Mouse (Mus musculus) embryo, embryonic 10.5 days (tissue): ENCODE data around the gene Ascc3.

ENCODE experiments used
- DNase-seq: peaks from one replicate; pipeline ENCODE4 v3.0.0-alpha.2; 2015; ENCODE audit warnings: low spot score

Gene Ascc3

DNA sequence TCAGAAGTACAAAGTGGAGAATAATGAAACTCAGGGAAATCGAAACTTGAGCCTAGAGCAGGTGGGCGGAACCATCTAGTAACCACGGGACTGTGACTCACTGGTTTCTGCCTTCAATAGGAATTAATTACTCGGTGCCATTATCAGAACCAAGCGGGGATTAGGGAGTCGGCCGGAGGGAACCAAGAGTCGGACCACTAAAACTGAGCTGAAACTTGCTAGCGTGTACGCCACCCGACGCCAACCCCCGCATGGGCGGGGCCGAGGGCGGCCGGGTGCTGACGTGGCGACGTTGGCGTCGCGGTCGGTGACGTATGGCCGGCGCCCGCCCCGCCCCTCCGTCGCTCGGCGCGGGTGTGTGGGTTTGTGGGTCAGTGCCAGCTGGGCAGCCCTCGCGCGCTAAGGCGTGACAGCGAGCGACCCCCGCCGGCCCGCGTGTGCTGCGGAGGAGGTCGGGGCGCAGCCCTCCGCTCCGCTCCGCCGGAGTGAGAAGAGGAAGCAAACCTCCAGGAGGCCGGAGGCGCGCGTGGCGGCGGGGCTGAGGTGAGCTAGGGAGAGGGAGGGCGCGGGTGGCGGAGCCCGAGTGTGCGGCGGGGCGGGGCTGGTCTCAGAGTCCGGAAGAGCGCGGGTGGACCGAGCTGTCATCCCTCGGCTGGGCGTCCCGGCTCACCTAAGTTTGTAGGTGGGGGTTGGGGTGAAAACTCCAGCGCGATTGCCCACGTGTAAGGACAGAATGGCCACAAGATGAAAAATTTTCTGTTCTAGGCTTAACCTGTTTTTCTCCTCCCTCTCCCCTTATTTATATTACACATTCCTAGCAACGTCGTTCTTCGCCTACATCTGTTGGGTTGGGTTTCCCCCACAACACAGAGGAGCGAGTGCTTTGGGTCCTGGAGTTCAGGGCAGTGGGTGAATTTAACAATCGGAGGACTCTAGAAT, at the start of gene Ascc3:
Gene Ascc3 (plus strand): TSS at position 315 of the 939 bp plus-strand sequence.
- peak; percentile 91 for DNase-seq

DNA sequence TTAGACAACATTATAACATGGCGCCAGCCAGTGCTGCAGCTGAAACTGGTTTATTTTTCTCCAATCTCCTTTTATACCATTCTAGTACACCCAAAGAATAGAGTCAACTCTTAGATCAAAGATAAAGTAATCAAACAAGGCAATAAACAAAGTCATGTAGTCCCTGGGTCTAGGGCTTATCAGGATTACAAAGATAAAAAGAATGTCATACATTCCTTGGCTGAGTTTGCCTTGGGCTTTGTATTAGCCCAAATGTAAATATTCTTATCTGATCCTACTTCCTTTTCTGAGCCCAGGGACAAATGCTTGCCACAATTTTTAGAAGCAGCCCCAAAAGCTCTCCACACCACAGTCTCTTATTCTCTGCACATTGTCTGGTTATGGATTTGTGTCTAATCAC, 7.7 kb upstream of the Ascc3 start:
- DNase-seq: no peak

DNA sequence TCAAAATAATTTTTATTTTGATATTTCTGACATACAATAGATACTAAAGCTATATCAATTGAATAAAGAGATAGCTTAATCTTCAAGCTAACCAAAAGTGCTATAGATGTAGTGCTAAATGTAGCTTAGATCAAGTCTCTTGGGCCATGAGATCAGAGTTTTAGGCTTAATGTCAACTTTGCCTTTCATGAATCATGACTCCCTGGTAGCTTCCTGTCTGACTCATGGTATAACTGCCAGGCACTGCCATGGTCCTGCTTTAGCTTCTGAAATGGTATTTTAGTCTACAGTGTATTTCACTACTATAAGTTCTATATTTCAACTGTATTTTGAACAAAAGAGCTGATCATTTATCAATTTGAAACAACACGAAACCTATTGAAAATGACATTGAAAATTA, 5.9 kb upstream of the Ascc3 start:
- DNase-seq: no peak

DNA sequence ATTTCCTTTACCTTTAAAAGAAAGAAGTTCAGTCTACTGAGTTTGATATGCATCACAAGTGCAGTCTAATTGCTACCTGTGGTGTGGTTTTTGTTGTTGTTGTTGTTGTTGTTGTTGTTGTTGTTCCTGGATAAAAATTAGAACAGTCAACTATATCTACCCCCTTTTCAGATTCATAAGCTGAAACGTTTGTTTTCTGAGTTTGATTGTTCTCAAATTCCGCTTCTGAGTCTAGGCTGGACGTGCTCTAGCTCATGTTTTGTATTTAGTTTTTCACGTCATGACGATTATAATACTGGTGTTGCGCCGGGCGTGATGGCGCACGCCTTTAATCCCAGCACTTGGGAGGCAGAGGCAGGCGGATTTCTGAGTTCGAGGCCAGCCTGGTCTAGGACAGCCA, 902 bp downstream of the Ascc3 start:
- DNase-seq: peak; percentile 2

DNA sequence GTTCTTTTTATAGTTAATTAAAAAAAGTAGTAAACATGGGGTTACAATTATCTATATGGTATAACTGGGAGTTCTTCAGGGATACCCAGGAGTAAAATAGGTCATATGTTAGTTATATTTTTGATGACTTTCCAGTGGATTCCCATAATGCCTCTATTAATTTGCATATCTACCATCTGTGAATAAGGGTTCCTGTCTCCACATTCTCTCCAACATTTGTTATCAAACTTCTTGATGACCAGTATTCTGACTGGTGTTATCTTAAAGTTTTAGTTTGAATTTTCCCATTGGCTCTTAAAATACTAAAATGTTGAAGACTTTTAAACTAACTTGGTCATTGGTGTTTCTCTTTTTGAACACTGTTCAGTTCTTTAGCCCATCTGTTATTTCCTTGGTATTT, 2.9 kb downstream of the Ascc3 start:
- DNase-seq: no peak

DNA sequence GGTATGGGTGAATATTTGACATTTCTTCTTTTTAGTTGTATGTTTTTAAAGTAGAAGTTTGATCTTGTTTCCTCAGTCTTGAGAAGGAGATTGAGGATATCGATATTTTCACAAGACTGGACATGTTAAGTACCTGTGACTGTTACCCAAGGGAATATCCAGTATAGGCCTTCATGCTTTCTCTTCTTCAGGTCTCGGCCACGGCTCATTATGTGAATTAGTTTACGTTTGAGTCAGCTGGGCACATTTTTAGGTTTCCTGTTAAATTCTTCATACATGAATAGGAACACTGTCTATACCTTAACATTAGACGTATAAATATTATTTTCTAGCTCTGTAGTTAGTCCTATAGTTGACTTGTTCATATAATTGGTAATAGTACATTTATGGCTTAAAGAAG, 12.4 kb downstream of the Ascc3 start:
- no peak for DNase-seq

DNA sequence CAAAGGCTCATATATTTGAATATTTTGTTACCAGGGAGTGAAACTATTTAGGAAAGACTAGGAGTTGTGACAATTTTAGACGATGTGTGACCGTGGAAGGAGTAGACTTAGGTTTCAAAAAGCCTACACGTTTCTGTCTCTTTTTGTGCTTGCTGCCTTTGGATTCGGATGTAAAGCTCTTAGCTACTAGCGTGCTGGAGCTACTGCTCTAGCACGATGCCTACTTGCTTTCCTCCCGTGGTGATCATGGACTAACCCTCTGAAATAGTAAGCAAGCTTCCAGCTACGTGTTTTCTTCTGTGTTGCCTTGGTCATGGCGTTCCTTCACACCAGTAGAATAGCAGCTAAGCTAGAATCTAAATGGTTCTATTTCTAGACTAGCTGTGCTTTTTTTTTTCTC, 21.4 kb downstream of the Ascc3 start:
- no peak for DNase-seq

DNA sequence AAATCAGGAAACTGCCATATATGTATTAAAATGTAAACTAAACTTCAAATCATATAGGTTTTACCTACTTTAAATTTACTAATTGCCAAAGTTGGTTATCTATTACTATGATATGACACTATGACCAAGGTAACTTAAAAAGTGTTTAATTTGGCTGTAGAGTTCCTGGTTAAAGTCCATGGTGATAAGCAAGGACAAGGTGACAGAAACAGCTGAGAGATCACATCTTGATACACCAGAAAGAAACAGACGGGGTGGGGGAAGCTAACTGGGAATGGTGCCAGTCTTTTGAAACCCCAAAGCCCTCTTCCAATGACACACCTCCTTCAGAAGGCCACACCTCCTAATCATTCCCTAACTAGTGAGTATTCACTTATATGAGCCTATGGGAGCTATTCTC, 33.4 kb downstream of the Ascc3 start:
- DNase-seq: no peak

DNA sequence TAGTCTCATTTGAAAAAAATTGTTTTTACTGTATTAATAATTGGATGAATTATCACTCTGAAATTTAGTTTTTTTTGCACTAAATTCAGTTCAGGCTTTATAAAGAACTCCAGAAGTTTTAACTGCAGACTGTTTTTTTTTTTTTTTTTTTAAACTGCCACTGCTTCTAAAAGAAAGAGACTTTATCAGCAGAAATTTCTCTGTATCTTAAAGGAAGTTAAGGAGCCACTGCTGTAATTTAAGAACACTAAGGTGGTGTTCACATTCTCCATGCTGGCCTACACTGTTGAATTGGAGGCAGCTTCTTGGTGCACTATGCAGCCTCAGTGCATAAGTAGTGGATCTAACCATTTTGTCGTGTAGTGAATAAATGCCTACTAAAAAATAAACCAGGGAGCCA, 47.1 kb downstream of the Ascc3 start:
- DNase-seq: no peak

DNA sequence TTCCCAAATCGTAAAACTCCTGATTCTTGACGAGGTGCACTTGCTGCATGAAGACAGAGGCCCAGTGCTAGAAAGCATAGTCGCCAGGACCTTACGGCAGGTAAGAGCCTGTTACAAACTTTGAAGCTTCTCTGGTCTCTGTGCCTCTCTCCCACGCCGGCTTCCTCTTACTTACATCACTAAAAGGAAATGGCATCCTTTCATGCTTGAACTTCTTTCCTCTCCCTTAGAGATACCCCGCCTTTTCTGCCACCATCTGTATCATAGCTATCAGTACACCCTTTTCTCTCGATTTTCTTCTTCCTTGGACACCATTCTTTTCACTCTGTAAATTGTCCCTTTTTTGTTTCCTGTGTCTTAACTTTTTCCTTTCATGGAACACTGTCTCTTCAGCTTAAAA, 58.1 kb downstream of the Ascc3 start:
- DNase-seq: no peak

DNA sequence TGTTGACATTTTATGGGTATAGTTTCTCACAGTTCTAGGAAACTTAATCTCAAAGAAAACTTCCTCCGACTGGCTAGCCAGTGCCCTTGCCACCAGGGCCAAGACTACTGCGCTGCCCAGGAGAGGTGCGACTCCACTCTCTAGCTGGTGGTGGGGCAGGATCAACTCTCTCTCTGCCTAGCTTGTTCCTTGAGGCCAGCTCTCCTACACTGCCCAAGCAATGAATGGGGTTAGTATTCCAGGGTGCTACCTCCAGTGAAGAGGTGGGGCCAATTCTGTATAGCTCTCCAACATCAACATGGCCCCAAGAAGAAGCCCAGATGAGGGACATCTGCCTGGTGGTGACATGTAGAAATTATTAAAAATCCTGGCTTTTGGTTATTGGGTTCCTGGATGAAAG, 61.1 kb downstream of the Ascc3 start:
- DNase-seq: no peak

DNA sequence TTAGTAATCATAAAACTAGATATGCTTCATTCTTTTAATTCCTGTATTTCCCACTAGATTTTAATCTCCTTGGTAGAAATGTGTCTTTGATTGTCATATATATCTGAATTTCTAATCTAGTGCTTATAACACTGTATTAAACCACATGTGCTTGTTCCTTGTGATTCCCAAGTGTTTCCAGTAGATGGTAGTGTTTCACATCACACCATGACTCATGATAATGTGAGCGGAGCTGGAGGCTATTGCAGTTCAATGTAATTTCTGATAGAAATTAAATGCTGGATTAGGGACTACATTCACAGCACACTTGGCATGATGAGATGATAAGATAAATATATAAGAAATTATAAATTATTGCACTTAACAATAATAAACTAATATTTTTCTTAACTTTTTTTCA, 64.9 kb downstream of the Ascc3 start:
- peak; percentile 64 for DNase-seq

DNA sequence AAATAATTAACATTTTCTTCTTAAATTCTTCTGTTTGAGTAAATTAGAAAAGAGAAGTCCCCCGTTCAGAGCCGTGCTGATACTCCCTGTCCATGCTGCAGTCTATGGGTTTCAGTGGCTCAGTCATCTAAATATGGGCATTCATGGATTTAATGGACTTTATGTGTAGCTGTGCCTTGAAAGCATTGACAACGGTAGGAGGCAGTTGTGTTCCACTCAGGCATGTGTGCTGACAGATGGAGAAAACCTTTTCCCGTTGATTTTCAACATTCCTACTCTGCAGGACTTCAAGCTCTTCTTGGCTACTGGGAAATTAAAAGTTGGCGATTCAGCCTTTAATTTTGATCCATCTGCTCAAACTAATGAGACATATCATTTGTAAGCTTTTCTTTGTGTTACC, 79.0 kb downstream of the Ascc3 start:
- DNase-seq: no peak

DNA sequence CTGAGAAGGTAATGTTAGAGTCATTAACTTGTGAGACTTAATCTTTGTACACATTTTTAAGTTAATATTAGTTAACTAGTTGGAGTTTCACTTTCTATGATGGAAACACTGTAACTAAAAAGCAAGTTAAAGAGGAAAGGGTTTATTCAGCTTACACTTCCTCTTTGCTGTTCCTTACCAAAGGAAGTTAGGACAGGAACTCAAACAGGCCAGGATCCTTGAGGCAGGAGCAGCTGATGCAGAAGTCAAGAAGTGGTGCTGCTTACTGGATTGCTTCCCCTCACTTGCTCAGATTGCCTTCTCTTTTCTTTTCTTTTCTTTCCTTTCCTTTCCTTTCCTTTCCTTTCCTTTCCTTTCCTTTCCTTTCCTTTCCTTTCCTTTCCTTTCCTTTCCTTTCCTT, 97.9 kb downstream of the Ascc3 start:
- DNase-seq: no peak

DNA sequence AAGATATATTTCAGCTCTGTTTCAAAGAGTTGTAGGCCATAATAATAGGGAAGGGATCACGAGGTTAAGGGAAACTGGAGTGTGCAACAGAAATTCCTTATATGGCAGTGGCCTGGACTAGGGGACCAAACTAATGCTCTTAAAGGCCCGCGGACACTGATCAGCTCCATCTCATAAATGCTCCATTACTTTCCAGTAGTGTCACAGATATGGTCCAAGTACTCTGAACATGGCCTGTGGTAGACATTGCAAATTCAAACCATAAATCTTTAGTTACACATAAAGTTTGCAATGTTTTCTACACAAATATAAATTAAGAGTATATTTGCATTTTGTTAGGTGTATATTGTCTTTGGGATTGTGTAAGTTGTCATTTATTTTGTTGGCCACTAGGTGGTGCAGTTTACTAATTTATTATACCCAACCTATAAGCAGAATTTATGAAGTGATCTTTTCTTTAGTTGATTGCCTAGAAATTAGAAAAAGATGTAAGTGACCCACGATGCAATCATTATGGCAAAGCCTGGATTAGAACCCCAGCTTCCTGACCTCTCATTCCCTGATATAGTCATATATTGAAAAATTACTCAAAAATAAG, 106.5 kb downstream of the Ascc3 start:
- DNase-seq: peak; percentile 68

DNA sequence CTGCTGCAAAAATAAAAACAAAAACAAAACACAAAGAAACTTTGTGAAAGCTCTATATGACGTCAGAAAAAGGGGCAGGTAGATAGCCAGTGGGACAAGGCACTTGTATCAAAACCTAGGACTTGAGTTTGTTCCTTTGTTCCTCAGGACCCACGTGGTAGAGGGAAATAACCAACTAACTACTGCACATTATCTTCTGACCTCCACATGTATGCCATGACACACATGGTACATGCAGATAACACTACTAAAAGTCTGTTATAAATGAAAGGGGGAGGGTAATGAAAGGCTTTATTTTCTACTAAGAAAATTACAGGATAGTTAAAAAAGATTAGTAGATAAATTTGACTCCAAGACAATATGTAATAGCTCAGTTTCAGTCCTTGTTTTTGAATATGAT, 109.3 kb downstream of the Ascc3 start:
- DNase-seq: no peak

DNA sequence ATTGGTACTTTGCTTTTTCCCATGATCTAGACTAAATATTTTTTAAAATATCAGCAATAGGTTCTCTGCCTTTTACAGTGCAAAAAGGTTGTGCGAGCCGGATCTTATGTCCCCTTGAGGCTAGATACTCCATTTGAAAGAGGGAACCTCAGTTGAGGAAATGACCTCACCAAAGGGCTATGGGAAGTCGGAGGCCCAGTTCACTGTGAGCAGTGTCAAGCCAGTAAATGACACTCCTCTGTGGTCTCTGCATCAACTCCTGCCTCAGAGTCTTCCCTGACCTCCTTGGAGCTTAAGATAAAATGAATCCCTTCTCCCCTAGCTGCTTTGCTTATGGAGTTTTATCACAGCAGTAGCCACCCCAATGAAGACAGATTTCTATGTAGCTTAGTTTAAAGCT, 109.9 kb downstream of the Ascc3 start:
- DNase-seq: no peak

DNA sequence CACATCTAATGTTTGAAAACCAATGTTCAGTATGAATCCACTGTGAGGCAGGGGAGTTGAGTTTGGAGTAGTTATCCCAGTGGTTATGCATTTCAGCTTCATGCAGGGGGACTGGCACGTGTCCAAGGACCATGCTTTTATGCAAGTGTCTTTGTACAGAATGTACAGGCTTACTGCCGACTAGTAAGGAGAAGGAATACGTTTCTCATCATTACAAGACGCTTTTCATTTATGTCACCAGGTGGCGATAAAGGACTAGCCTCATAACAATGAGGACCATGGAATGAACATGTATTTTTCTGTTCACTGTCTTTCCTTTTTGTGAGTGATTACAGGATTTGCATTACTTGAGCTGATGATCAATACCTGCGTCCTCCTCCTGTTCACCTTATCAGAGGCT, 111.7 kb downstream of the Ascc3 start:
- DNase-seq: peak; percentile 86

DNA sequence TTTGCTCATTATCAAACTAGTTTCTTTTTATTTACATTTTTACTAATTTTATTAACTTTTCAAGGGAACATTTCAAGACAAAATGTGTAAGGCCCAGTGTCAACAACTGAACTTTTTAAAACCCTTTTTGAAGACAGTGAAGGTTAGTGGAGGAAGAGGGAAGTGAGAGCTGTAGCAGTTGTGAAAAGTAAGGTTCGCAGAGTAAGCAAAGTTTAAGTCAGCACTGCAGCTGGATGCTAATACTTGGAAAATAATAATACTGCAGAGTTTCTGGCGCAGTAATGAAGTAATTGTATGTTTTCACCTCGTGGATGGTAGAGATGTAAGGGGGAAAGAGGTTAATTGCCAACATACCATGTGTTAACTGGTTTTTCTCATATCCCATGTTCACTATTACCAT, 112.4 kb downstream of the Ascc3 start:
- no peak for DNase-seq

DNA sequence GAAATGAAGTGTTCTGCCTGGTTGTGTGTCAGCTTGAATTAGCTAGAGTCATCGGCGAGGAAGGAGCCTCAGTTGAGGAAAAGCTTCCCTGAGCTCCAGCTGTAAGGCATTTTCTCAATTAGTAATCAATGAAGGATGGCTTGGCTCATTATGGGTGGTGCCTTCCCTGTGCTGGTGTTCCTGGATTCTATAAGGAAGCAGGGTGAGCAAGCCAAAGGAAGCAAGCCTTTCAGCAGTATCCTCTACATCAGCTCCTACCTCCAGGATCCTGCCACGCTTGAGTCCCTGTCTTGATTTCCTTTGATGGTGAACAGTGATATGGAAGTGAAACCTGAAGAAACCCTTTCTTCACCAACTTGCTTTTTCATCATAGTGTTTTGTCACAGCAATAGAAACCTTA, 118.8 kb downstream of the Ascc3 start:
- DNase-seq: no peak

DNA sequence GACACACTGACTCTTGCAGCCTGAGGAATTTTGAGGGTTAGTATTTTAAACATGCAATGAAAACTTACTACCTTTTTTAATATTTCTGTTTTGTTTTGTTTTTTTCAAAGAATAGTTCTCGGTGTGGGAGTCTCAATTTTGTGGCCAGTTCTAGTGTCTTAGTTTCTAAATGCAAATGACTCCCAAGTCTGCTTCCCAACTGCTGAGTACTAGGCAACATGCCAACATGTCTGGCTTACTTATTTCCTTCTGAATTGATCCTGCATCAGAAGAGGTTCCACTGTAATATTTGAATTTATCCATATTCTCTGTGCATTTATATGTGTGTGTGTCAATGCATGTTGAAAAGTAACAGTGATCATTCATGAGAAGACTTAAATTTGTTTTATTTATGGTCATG, 119.3 kb downstream of the Ascc3 start:
- DNase-seq: no peak

DNA sequence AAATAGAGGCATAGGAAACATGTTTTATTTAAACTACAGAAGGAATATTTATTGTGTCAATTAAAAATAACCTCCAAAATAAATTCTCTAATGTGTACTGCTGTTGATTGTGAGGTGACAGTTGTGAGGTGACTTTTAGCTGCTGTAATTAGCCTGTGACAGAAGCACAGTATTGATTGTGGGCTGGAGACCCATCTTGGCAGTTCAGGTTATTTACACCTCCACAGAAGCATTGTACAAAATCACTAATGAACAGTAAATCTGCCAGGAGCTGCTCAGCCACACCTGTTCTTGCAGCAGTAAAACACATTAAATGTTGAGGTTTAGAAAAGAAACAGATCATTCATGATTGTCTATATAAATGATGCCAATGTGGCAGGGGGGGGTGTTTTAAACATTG, 141.0 kb downstream of the Ascc3 start:
- DNase-seq: no peak

DNA sequence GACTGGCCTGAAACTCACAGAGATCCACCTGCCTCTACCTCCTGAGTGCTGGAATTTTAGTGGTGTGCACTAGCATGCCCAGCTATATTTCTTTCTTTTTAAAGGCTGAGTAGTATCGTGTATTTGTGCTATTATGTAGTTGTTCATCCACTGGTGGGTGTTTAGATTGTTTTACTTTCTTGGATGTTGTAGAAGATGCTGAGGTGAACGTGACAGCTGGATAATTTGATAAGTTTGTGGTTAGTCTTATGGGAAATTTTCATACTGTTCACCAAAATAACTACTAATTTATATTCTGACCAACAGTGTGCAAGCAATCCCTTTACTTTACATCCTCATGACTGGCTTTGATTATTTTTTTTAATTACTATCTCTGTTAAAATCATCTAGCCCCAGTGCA, 169.6 kb downstream of the Ascc3 start:
- no peak for DNase-seq

DNA sequence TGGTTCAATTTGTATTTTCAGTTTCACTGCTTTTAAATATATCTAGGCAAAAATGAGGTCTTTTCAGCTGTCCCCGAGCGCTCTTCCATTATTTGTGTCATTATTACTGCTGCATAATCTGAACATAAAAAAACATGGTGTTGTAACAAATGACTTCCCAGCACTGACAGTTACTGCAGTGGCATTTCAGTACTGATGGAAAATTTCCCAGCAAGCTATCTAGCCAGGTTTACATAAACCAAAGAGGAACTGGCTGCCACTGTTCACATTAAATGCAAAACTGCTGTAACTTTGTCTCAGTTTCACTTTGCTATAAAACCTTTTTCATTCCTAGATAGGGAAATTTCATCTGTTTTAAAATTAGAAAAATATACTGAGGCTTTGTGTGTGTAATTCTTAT, 170.5 kb downstream of the Ascc3 start:
- DNase-seq: no peak
